Mouse (Mus musculus) small intestine, adult 2 months (tissue): ENCODE data around the gene Mtf2. TPM values are rescaled to one million over a fixed set of nuclear protein-coding genes. Genes with fewer than 3 reads are reported as not detected.
"Not testable (repeated sequence)": the region's sequence is repeated elsewhere in the genome, so short reads cannot be mapped to it uniquely, and the experiment has no call there.

Experiments
- H3K27ac ChIP-seq: fragments of 200-500 bp; 2 replicates; pipeline ENCODE4 v1.5.1; 2012; ENCODE audit warnings: low read depth, low read length, control low read depth, inconsistent platforms; ENCODE audit not compliant: insufficient read depth
- H3K27me3 ChIP-seq: fragments of 200-500 bp; 2 replicates; pipeline ENCODE4 v1.6.1; 2012; ENCODE audit warnings: mild to moderate bottlenecking, moderate library complexity, low read length, inconsistent platforms; ENCODE audit not compliant: control insufficient read depth, insufficient read depth
- H3K36me3 ChIP-seq: fragments of 200-500 bp; 2 replicates; pipeline ENCODE4 v1.6.1; 2012; ENCODE audit warnings: mild to moderate bottlenecking, low read length, control low read depth, inconsistent platforms; ENCODE audit not compliant: control insufficient read depth, insufficient read depth
- H3K4me1 ChIP-seq: fragments of 200-500 bp; 2 replicates; pipeline ENCODE4 v1.6.1; 2012; ENCODE audit warnings: low read length, inconsistent platforms, mixed read lengths; ENCODE audit not compliant: control insufficient read depth, insufficient read depth, insufficient read length
- H3K4me3 ChIP-seq: fragments of 200-500 bp; 2 replicates; pipeline ENCODE4 v1.5.1; 2012; ENCODE audit warnings: low read depth, mild to moderate bottlenecking, control low read depth, inconsistent platforms, low read length, moderate library complexity
- CTCF ChIP-seq: fragments of 200-500 bp; IDR thresholded peaks from 2 replicates; pipeline ENCODE4 v1.5.1; 2012; ENCODE audit warnings: low read depth, mild to moderate bottlenecking, control low read depth, inconsistent platforms, low read length, moderate library complexity, mixed read lengths; ENCODE audit not compliant: insufficient replicate concordance, insufficient read length; ENCODE audit errors: extremely low read depth
- POLR2A ChIP-seq: fragments of 200-500 bp; IDR thresholded peaks from 2 replicates; pipeline ENCODE4 v1.6.1; 2012; ENCODE audit warnings: low read depth, mild to moderate bottlenecking, control low read depth, inconsistent platforms, low read length, moderate library complexity
- WGBS: fragments of 180-500 bp; shearing (Covaris S2); methylation state at CpG from one replicate; pipeline ENCODE4 v1.1.7; 2018; 5-methylcytosine and 5-hydroxymethylcytosine counted together
- polyA plus RNA-seq: library from polyadenylated mRNA; depleted of rRNA; stranded (reverse); fragments of >200 nt; gene quantifications from 2 replicates; pipeline ENCODE4 v1.2.3, GENCODE M21; 2012

Gene Mtf2
- polyA plus RNA-seq, 1 experiment = 2.0 TPM

DNA sequence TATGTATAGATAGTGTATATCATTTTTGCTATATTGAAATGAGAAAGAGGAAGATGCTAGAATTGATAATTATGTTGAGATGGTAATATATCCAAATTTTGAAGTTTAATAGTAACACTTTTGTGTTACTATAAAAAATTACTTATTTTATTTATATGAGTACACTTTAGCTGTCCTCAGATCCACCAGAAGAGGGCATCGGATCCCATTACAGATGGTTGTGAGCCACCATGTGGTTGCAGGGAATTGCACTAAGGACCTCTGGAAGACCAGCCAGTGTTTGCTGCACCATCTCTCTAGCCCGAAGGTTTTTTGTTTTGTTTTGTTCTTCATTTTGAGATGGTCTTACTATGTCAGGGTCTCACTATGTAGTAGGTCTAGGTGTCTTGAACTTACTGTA, 20.0 kb downstream of the Mtf2 start:
- Histone ChIP-seq H3K4me1 (no peaks in the 10 kb centered on the region), H3K27ac (no peak overlapping the region), H3K36me3 (peaks cover 41% of the 10 kb centered on the region), H3K27me3 (no peaks in the 10 kb centered on the region), H3K4me3 (no peak overlapping the region)
- TF ChIP-seq POLR2A = no peak
- no peak for TF ChIP-seq CTCF
- 92% methylated on average over 2 of the region's 2 CpGs for WGBS

DNA sequence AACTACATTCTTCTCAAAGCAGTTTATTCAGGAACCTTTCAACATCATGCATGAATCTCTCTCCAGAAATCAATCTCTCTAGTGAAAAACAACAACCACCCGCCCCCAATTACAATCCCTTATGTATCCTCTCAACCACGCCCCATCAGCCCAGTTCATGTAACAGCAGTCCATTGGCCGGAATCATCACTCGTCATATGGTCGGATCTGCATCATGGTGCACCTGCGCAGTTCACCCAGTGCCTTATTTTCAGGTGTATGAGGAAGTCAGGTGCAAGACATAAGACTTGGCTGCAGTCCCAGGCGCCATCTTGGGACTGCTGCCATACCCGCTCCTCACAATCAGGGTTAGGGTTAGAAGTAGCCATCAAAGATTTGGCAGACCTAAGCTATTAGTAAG, 27.3 kb downstream of the Mtf2 start:
- H3K27ac ChIP-seq, H3K4me1 ChIP-seq, H3K4me3 ChIP-seq, H3K27me3 ChIP-seq: not testable (repeated sequence)
- 93% methylated on average over 8 of the region's 8 CpGs for WGBS
- peaks cover 44% of the 10 kb centered on the region for H3K36me3 ChIP-seq

DNA sequence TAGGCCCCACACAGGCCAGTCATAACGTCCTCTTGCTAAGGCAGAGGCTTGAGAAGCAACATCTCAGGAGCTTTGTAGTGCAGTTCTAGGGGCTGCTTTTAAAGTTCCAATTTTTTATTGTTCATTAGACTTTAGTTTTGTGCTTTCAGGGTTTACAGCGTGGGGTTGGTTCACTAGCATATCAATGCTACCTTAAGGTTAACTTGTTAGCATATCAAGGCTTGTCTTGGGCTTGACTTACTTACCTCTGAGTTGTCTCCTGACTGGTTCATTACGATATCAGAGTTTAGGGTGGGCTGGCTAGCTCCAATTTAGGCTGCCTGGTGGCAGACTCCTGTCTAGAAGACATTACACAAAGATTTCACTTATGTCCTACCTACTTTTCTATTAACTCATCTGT, 32.2 kb downstream of the Mtf2 start:
- no peak overlapping the region for H3K4me3 ChIP-seq

DNA sequence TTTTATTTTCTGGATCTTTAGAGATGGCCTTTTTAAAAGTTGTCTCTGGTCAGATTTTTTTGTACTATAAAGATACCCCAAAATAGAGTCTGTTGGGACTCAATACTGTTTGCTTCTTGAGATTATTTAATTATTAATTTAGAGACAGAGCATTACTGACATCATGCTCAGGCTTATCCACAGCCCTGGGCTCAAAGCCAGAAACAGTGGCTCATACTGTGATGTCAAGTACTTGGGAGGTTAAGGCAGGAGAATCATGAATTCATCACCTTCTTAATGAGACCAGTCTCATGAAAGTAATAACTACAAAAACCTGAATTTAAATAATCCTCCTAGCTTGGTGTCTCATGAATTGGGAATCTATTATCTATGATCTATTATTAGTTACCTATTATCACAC, 34.7 kb downstream of the Mtf2 start:
- no peak for TF ChIP-seq POLR2A
- no peak for TF ChIP-seq CTCF
- Histone ChIP-seq H3K27ac (no peak overlapping the region), H3K36me3 (peaks cover 38% of the 10 kb centered on the region)

More for the DNA sequence above, 32.2 kb downstream of the Mtf2 start:
- Histone ChIP-seq H3K36me3 (peaks cover 36% of the 10 kb centered on the region), H3K27ac (no peak overlapping the region), H3K27me3 (no peaks in the 10 kb centered on the region), H3K4me1 (no peaks in the 10 kb centered on the region)
- 92% methylated on average over 3 of the region's 3 CpGs for whole genome bisulfite sequencing
- no peak for TF ChIP-seq CTCF
- no peak for TF ChIP-seq POLR2A

DNA sequence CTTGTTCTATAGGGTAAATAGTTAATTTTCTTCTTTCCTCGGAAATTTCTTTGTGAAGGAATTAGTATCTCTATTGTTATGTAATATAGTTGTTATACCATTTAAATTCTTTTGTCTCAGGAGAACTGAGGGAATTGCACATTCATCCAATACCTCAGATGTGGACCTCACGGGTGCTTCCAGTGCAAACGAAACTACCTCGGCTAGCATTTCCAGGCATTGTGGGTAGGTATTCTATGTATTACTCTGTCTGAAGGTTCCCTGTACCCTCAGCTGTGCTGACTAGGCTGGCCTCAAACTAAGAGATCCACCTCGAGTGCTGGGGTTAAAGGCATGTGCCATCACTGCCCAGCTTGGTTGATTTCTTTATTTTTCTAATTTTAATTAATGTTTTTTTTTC, 38.8 kb downstream of the Mtf2 start:
- Histone ChIP-seq H3K36me3 (peaks cover 38% of the 10 kb centered on the region), H3K4me3 (no peak overlapping the region), H3K4me1 (no peaks in the 10 kb centered on the region), H3K27me3 (no peaks in the 10 kb centered on the region), H3K27ac (no peak overlapping the region)
- TF ChIP-seq CTCF (no peak), POLR2A (no peak)
- WGBS = 91% methylated on average over 5 of the region's 5 CpGs

More for the DNA sequence above, 34.7 kb downstream of the Mtf2 start:
- no peaks in the 10 kb centered on the region for H3K4me1 ChIP-seq
- no peak overlapping the region for H3K4me3 ChIP-seq
- no peaks in the 10 kb centered on the region for H3K27me3 ChIP-seq

DNA sequence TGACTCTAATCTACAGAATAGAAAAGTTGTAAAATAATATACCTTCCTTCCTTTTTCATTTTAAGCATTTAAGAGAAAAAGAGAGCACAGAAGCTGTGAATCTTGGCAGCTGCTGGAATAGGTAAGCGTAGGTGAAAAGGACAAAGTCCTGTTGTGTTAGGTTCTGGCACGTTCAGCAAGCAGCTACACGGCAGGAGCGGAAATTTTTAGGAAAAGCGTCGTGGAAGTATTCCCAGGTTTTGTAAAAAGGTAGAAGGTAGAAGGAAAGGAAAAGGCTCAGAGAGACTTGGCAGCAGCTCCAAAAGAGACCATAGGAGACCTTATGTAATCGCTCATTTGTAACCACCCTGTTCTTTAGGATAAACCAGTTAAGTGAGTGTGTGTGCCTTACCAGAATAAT, 43.9 kb downstream of the Mtf2 start:
- 75% methylated on average over 7 of the region's 7 CpGs for WGBS

DNA sequence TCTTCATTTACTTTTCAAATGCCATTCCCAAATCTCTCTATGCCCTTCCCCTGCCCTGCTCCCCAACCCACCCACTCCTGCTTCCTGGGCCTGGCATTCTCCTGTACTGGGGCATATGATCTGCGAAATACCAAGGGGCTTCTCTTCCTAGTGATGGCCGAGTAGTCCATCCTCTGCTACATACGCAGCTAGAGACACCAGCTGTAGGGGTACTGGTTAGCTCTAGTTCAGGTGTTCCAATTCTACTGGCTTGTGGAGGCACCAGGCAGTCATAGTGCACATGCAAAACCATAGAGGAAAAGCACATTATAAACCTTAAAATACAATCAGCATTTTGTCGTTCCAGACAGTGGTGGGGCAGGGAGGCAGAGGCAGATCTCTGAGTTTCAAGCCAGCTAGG, 52.2 kb downstream of the Mtf2 start:
- WGBS = 94% methylated on average over 4 of the region's 4 CpGs
- no peak for TF ChIP-seq POLR2A
- no peaks in the 10 kb centered on the region for H3K4me1 ChIP-seq
- H3K36me3 ChIP-seq = peaks cover 7% of the 10 kb centered on the region; the same call in 1 of the 2 replicates
- H3K4me3 ChIP-seq = no peak overlapping the region
- no peak overlapping the region for H3K27ac ChIP-seq
- no peaks in the 10 kb centered on the region for H3K27me3 ChIP-seq

More for the DNA sequence above, 43.9 kb downstream of the Mtf2 start:
- peaks cover 20% of the 10 kb centered on the region for H3K36me3 ChIP-seq
- H3K4me3 ChIP-seq = no peak overlapping the region
- TF ChIP-seq POLR2A (no peak), CTCF (no peak)
- H3K4me1 ChIP-seq = no peaks in the 10 kb centered on the region
- H3K27me3 ChIP-seq = no peaks in the 10 kb centered on the region
- no peak overlapping the region for H3K27ac ChIP-seq

DNA sequence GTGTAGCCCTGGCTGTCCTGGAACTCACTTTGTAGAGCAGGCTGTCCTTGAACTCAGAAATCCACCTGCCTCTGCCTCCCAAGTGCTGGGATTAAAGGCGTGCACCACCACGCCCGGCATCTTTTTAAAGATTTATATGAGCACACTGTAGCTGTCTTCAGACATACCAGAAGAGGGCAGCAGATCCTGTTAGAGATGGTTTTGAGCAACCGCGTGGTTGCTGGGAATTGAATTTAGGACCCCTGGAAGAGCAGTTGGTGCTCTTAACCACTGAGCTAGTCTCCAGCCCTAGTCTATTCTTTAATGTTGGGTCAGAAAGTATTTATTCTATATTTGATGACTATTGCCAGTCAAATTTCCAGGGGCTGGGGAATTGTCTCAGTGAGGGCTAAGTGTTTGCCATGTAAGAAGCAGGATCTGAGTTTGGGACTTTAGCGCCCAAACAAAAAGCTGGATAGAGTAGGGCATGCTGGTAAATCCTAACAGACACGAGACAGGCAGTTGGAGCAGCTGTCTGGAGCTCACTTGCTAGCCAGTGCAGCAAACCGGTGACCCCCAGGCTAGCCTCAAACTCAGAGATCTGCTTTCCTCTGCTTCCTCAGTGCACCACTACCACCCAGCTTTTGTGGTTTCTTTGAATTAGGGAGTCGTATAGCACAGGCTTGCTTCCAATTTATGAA, 54.9 kb downstream of the Mtf2 start:
- WGBS = 91% methylated on average over 9 of the region's 9 CpGs
- Histone ChIP-seq H3K27me3 (no peaks in the 10 kb centered on the region), H3K27ac (no peak overlapping the region), H3K4me3 (no peak overlapping the region), H3K4me1 (no peaks in the 10 kb centered on the region), H3K36me3 (peaks cover 11% of the 10 kb centered on the region)
- no peak for TF ChIP-seq CTCF
- TF ChIP-seq POLR2A = no peak
